Mouse (Mus musculus): ENCODE measurements at regions not wholly inside any gene's neighbourhood (a gene's known extent, or its start where the extent isn't known, plus 50 kb on each side); places are given as distances from the start of the nearest gene placed in this dataset.
"Not testable (repeated sequence)": the region's sequence is repeated elsewhere in the genome, so short reads cannot be mapped to it uniquely, and the experiment has no call there.

- DNase-seq = no peak
Measured at GRCm38 (mm10) chrX:122935358-122935757, 94.1 kb downstream of the Gm17521 start.

GRCm38 (mm10) chrX:122892682-122893081 lies 136.8 kb downstream of the Gm17521 start:
- DNase-seq = no peak

- no peak for DNase-seq
Measured at GRCm38 (mm10) chrX:122854453-122854852, 175.0 kb downstream of the Gm17521 start.

- DNase-seq = not testable (repeated sequence)
Measured at GRCm38 (mm10) chrX:122831222-122831621, 198.2 kb downstream of the Gm17521 start.

- peak in 1 of 2 experiments; percentile 5 for DNase-seq
Measured at GRCm38 (mm10) chrX:122826035-122826434, 203.4 kb downstream of the Gm17521 start.

Measured in kidney, postnatal 36 days (tissue).